Mouse (Mus musculus) left cerebral cortex, postnatal 4 days (tissue): ENCODE data around the gene Bckdha. TPM values are rescaled to one million over a fixed set of nuclear protein-coding genes. Genes with fewer than 3 reads are reported as not detected.

ENCODE experiments used
- DNase-seq: peaks from one replicate; pipeline ENCODE4 v3.0.0-alpha.2; 2022
- intact Hi-C: fragments of 180-260 bp; cut with DNase I; formaldehyde crosslinking; loops from one replicate; pipeline ENCODE4 v1.15.1; 2025
- total RNA-seq, 2 experiments: library from RNA; stranded (reverse); gene quantifications; 2 replicates each; pipeline ENCODE4 v1.2.3; 2021

Gene Bckdha
- 10 to 100 TPM; 23.6 to 24.7 TPM for total RNA-seq

DNA sequence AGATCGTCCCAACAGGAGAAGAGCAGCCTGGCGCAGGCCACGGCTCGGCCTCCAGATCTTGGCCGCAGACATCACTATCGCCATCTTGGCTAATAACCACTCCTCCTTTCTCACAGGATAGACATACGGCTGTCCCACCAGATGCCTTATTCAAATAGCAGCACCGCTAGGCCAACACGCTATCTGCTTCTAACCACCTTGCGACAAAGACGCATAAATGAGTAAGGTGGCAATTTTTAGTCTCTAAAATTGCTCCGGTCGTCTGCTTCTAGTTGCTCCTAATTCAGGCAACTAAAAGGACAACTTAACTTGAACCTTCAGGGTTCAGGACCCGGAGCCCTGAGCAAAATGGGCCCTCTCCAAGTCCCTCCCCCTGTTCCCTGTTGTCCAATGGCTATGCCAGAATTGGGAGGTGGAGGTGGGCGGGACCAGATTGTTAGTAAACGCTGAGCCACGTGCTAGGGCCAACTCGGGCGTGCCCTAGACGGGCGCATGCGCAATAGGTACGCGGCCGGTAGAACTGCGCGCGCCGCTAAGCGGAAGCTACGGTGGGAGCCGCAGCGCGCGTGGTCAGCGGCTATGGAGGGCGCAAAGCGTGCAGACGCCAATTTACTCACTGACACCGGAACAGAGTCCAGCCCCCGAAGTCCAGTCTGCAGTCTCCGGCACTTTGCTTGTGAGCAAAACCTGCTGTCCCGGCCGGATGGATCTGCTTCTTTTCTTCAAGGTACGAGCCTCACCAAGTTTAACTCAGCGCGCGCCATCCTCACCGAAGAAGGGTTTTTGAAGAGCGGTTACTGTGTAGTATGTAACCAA is at the start of gene Bckdha, which contains the start of gene Exosc5:
TSS of gene Bckdha (minus strand) at position 325 of the 816 bp plus-strand sequence.
TSS of gene Exosc5 (plus strand) at position 508 of the 816 bp plus-strand sequence.
- intact Hi-C loops = no loop called here
- peak; percentile 99 for DNase-seq

DNA sequence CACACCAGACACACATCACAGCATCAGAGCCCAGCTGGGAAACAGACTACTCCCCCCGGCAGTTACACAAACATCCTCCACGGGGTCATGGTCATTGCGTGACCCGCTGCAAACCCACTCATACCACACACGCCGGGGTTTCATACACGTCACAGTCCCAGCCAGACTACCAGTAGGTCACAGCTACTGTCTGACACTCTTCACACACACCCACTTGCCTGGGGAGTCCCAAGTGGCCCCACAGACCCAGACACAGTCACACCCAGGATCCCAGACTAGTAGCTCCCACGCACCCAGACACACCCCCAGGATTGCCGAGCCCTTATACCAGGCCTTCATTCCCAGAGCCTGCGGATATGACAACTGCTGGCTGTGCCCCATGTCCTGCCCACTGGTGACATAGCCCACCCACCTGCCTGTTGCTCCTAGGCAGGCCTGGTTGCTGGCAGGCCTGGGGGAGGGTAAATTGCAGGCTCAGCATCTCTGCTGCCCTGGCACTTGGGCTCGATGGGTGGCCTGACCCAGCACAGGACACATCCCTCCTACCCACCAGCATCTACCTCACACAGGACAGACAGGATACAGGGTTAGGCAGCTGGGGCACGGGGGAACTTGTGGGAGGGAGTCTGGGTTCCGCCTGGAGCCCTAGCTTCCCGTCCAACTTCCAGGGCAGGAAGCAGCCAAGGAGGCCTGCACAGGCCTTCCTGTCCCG is 49.0 kb upstream of the Bckdha start:
- DNase-seq = no peak
- intact Hi-C loops = no loop called here

DNA sequence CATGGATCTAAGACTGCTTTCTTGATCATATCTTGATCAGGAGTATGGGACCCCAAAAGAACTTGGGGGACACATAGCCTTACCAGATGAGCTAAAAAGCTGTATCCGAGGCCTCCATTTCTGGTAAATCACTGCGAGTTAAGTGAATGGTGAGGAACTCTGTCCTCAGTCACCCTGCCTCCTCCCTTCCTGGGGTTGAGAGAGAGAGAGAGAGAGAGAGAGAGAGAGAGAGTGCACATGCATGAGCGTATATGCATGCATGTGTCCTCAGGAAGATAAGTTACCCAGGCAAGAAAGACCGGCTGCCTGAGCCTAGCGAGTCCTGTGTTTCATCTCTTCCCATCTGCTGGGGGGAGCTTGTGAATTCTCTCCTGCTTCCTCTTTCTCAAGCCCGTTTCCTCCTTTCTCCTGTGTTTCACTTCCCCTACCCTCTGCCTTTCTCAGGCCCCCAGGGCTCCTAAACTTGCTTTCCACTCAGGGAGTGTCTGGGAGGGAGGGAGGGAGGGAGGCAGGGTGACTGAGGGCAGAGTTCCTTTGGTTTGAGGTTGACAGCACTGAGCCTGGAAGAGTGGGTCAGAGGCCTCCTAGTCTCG is 47.9 kb upstream of the Bckdha start:
- no peak for DNase-seq
- intact Hi-C loops = no loop called here

DNA sequence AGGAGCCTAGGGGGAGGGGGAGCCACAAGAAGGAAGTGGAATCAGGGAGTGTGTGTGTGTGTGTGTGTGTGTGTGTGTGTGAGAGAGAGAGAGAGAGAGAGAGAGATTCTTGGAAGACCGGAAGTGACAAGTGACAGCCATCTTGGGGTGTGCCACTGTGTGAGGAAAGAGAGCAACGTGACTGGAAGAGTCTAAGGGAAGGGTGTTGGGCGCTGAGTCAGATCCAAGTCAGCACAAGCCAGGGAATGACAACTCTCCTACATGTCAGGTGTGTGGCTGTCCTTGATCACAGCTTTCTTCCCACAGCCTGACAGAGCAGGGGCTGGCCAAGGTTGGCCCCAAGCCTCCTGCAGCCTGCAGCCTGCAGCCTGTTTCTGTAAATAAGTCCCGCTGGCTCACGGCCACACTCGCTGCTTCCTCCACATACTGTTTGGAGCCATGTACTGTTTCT is 47.0 kb upstream of the Bckdha start:
- no peak for DNase-seq

DNA sequence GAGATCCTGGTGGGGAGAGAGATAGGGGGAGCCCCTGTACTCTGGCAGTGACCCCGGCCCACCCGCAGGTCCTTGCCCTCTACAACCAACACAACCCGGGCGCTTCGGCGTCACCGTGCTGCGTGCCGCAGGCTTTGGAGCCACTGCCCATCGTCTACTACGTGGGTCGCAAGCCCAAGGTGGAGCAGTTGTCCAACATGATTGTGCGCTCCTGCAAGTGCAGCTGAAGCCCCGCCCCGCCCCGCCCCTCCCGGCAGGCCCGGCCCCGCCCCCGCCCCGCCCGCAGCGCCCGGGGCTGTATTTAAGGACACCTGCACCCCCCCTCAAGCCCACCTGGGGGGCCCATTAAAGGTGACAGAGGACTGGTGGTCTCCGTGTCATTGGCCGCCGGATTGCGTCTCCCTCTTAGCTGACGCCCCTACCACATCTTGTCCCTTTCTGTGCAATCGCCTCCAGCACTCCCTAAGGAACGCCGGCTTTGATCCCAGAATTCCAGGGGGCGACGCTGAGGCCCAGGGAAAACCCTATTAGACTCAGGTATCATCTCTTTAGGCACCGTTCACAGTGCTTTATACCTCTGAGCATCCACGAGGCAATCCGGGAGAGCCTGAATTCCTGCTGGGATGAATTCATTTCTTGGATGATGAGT is 46.1 kb upstream of the Bckdha start:
- intact Hi-C loops = no loop called here
- DNase-seq = no peak

More for the DNA sequence above, 47.0 kb upstream of the Bckdha start:
- intact Hi-C loops = no loop called here

DNA sequence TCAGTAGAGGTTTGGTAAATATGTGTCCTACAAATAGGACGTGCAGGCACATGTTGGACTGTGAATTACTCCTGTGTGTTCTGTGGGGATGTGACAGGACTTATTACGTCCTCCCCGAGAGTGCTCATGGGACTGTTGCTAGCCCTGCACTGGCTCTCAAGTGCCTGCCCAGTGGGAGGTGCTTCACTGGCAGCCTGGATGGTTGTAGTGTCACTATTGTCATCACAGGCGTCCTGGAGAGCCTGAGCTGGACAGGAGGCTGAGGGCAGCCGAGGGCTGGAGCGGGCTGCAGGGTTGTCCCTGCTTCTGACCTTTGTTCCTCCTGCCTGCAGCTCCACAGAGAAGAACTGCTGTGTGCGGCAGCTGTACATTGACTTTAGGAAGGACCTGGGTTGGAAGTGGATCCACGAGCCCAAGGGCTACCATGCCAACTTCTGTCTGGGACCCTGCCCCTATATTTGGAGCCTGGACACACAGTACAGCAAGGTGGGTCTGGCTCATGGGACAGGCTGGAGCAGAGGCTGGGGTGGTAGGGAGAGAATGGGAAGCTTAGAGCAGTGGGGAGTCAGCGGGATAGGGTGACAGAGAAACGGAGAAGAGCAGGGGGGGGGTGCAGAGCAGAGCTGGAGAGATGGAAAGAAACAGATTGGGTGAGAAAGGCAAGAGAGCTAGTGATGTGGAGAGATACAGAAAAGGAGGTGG is 45.2 kb upstream of the Bckdha start:
- intact Hi-C loops = no loop called here

DNA sequence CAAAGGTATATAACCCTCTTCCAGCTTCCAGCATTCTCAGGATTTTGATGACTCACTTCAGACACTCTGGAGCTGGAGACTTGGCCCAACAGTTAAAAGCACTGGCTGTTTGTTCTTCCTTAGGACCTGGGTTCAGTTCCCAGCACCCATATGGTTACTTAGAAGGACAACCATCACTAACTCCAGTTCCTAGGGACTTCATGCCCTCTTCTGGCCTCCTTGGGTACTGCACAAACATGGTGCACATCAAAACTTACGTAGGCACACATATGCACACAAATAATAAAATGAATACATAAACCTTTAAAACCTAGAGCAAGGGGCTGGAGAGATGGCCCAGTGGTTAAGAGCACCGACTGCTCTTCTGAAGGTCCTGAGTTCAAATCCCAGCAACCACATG is 43.6 kb upstream of the Bckdha start:
- DNase-seq = no peak
- intact Hi-C loops = no loop called here

More for the DNA sequence above, 45.2 kb upstream of the Bckdha start:
- no peak for DNase-seq

DNA sequence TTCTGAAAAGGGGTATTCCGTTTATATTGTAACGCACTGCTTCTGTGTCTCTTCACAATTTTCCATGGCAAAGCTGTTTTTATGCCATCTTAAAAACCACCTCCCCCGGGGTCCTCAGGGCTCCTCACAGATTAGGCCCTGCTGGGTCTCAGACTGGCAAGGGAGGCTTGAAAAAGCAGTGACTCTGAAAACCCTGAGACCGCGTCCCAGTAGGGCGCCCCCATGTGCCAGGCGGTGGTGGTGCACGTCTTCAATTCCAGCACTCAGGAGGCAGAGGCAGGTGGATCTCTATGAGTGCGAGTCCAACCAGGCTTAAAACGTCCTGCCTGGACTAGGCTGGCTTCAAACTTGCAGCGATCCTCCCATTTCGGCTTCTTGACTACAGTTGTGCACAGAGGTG is 42.0 kb upstream of the Bckdha start:
- DNase-seq = no peak
- intact Hi-C loops = no loop called here

DNA sequence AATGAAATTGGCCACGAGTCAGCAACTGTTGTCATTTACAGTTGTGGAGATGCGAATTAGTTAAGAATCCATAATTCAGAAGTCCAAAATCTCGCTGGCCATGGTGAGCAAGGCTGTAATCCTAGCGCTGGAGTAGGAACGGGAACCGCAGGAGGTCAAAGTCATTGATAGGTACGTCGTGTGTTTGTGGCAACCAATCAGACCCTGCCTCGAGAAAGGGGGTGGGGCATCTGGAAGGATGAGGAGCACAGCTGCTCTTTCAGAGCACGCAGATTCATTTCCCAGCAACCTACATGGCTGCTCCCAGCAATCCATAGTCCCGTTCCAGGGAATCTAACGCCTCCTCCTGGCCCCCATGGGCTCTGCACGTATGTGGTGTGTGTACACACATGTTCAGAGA is 41.1 kb upstream of the Bckdha start:
- intact Hi-C loops = no loop called here

DNA sequence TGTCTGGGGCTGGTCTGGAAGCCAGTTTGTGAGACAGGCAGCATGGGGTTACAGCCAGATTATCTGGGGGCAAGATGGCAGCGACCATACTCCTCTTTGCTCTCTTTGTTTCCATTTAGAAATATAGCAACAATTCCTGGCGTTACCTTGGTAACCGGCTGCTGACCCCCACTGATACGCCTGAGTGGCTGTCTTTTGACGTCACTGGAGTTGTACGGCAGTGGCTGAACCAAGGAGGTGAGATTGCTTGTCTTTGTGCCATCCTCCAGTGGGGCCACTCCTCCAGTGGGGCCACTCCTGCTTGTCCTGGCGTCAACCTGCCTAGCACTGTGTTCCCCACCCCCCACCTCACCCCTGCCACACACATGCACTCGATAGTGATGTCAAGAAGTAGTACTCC is 35.3 kb upstream of the Bckdha start:
- no peak for DNase-seq
- intact Hi-C loops = no loop called here

More for the DNA sequence above, 41.1 kb upstream of the Bckdha start:
- DNase-seq = no peak

DNA sequence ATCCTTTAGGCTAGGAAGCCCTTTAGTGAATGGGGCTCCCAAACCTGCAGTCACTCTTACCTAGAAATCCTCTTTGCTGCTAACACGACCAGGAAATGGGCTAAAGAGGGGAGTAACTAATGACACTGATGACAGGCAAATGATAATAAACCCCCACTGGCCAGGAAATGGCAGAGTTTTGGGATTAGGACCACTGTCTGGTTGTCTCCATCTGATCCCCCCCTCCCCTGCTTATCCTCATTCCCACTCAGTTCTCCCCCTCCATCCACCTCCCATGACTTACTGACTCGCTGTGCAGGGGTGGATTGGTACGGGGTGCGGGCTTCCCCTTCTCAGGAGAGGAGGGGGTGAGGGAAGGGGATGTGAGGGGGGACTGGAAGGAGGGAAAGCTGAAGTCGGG is 31.3 kb upstream of the Bckdha start:
- no peak for DNase-seq
- intact Hi-C loops = no loop called here

DNA sequence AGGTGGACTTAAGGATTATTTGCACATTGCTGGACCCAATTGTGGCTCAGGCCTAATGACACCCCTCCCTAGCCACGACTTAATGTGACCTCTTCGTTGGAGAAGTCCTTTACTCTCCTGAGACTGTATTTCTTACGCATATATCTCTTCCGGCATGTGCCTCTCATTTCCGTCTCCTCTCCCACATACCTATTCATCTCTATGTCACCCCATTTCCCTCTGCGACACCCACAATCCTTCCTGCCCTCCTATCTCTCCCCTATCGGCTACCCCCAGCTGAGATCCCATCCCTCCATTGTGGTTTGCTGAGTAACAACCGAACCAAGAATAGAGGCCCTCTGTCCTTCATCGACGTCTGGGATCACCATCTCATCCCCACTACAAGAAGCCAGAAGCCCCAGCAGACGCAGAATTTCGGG is 30.8 kb upstream of the Bckdha start:
- DNase-seq = no peak
- intact Hi-C loops = no loop called here

DNA sequence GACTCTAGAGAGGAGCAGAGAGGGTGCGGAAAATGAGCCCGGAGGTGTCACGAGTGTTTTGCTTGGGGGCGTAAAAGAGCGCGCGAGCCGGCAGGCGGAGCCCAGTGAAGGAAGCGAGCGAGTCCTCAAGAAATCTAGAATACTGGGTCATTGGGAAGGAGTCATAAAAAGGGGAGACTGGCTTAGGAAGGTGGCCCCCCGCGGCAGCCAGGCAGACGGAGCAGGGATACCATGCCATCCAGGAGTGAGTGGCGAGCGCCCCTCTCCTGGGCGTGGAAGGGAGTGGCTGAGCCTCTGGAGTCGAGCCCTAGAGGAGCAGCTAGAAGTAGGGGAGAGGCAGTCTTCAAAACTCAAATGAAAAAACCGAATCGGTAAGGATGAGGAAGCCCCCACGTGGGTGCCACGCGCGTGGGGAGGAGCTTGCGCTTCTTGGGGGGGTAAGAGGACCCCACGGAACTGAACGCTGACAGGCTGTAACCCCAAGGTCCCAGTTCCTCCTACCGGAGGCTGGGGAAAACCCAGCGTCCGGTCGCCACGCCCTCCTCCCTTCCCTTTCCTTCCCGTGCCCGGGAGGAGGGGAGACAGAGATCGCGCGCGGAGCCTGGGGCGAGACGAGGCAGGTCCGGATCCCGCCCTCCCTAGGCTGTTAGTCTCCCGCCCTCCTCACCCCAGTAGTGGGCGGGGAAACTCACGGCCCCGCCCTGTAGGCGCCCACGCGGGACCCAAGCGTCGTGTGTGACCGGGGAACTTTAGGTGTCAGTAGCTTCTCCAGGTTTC is 30.2 kb upstream of the Bckdha start:
- DNase-seq = no peak
- intact Hi-C loops = no loop called here

DNA sequence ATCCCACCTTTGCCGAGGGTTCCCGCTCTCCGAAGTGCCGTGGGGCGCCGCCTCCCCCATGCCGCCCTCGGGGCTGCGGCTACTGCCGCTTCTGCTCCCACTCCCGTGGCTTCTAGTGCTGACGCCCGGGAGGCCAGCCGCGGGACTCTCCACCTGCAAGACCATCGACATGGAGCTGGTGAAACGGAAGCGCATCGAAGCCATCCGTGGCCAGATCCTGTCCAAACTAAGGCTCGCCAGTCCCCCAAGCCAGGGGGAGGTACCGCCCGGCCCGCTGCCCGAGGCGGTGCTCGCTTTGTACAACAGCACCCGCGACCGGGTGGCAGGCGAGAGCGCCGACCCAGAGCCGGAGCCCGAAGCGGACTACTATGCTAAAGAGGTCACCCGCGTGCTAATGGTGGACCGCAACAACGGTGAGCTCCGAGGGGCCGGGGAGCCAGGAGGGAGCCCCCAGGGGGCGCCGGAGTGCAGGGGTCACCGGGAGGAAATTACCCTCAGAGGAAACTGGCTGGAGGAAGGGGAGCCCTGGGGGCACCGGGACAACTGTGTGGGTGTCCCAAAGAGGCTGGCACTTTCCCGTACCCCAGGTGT is 29.1 kb upstream of the Bckdha start:
- intact Hi-C loops = no loop called here
- DNase-seq = no peak

DNA sequence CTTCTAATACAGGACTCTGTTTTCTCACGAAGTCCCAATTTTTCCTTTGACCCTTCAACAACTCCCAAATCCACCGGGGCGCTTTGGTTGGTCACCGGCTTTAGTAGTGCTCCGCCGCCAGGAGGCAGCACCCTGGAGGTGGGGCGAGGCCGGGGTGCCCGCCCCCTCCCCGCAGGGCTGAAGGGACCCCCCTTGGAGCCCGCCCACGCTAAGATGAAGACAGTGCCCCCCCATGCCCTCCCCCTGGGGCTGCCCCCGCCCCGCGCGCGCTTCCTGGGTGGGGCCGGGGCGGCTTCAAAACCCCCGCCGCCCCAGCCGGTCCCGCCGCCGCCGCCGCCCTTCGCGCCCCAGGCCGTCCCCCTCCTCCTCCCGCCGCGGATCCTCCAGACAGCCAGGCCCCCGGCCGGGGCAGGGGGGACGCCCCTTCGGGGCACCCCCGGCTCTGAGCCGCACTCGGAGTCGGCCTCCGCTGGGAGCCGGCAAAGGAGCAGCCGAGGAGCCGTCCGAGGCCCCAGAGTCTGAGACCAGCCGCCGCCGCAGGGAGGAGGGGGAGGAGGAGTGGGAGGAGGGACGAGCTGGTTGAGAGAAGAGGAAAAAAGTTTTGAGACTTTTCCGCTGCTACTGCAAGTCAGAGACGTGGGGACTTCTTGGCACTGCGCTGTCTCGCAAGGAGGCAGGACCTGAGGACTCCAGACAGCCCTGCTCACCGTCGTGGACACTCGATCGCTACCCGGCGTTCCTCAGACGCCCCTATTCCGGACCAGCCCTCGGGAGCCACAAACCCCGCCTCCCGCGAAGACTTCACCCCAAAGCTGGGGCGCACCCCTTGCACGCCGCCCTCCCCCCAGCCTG is 28.1 kb upstream of the Bckdha start, which contains the start of gene Tgfb1:
TSS of gene Tgfb1 (plus strand) at position 323 of the 852 bp plus-strand sequence.
- DNase-seq = peak; percentile 51

DNA sequence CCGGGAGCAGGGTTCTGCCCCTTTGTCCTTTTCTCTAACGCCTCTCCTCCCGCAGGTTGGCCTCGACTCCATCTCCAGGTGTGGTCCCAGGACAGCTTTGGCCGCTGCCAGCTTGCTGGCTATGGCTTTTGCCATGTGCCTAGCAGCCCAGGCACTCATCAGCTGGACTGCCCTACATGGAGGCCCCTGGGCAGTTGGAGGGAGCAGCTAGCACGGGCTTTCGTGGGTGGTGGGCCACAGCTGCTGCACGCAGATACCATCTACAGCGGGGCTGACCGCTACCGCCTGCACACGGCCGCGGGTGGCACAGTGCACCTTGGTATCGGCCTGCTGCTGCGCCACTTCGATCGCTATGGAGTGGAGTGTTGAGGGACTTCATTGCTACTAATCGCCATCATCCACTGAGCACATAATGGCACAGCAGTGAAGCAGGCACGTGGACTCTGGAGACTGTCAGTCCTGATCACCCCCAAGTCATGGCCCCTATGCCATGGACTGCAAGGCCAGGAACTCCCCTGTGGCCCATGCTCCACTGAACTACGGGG is 27.2 kb upstream of the Bckdha start:
- intact Hi-C loops = no loop called here
- no peak for DNase-seq

More for the DNA sequence above, 28.1 kb upstream of the Bckdha start, which contains the start of gene Tgfb1:
- intact Hi-C loops = no loop called here

DNA sequence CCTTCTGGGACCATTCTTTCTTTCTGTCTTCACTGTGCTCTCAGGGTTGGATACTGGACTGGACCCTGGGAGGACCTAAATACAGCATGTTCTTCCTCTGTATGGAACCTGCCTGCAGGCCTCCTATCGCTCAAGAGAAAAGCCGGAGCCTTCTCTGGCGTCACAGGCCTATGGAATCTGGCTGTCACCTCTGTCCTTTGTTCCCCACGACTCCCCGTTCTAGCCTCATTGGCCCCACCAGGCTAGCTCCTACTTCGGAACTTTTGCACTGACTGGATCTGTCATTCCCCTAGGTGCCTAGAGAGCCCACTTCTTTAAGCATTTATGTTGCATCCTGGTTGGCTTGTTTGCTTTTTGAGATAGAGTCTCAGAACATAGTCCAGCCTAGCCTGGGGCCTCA is 25.9 kb upstream of the Bckdha start:
- DNase-seq = no peak
- intact Hi-C loops = no loop called here
